Comparison of ENCODE assay signal across 7 mouse cellular contexts in genomic region chr17:12769380-12769921, GRCm38 (mm10). TPM values are rescaled to one million over a fixed set of nuclear protein-coding genes. Genes with fewer than 3 reads are reported as not detected.
DNase-seq lines count a peak whose midpoint lies in the region; ATAC-seq lines count a peak whose summit lies in the region.

Gene Igf2r, minus strand, starts transcription at chr17:12769664.

- WGBS in embryonic facial prominence, embryonic 12.5 days = 17% methylated on average over 63 of the region's 67 CpGs
- WGBS in limb, embryonic 12.5 days = 32% methylated on average over 67 of the region's 67 CpGs
- 2% methylated on average over 66 of the region's 67 CpGs for WGBS in midbrain, embryonic 14.5 days

- no peaks in the 10 kb centered on the region for H3K27me3 ChIP-seq in embryonic facial prominence, embryonic 12.5 days
- no peaks in the 10 kb centered on the region for H3K27me3 ChIP-seq in limb, embryonic 12.5 days
- peaks cover 3% of the 10 kb centered on the region; the same call in 1 of the 2 replicates for H3K27me3 ChIP-seq in midbrain, embryonic 14.5 days (ENCODE audit: control insufficient read depth, insufficient read depth, low read length)

- H3K9me3 ChIP-seq in embryonic facial prominence, embryonic 12.5 days = no peaks in the 10 kb centered on the region; the same call in 1 of the 2 replicates
- peaks cover 13% of the 10 kb centered on the region for H3K9me3 ChIP-seq in limb, embryonic 12.5 days
- no peaks in the 10 kb centered on the region for H3K9me3 ChIP-seq in midbrain, embryonic 14.5 days (ENCODE audit: control insufficient read depth, low read length)

- H3K27ac ChIP-seq in embryonic facial prominence, embryonic 12.5 days = peak within 1 kb of the TSS; percentile 85
- H3K27ac ChIP-seq in limb, embryonic 12.5 days = peak within 1 kb of the TSS; percentile 87
- H3K27ac ChIP-seq in midbrain, embryonic 14.5 days (replicated peaks; ENCODE audit: low read depth, low read length) = peak within 1 kb of the TSS; percentile 80

- peak within 1 kb of the TSS; percentile 59 for H3K4me2 ChIP-seq in embryonic facial prominence, embryonic 12.5 days (replicated peaks)
- H3K4me2 ChIP-seq in limb, embryonic 12.5 days = peak within 1 kb of the TSS; percentile 57
- peak within 1 kb of the TSS; percentile 91 for H3K4me2 ChIP-seq in midbrain, embryonic 14.5 days (ENCODE audit: low read length)

- peaks cover 24% of the 10 kb centered on the region for H3K4me1 ChIP-seq in embryonic facial prominence, embryonic 12.5 days
- H3K4me1 ChIP-seq in limb, embryonic 12.5 days (replicated peaks) = peaks cover 33% of the 10 kb centered on the region
- peaks cover 25% of the 10 kb centered on the region for H3K4me1 ChIP-seq in midbrain, embryonic 14.5 days (ENCODE audit: control insufficient read depth, insufficient read depth, low read length)

- DNase-seq in adrenal gland, postnatal 25 days = peak; percentile 82
- peak; percentile 78 to 80 for DNase-seq in heart, adult 18-20 months
- DNase-seq in kidney, adult 8-10 months = peak; percentile 72 to 75
- DNase-seq in midbrain, embryonic 14.5 days = peak; percentile 95
- peak; percentile 64 to 69 for DNase-seq in spleen, adult 18-20 months

- peak within 1 kb of the TSS; percentile 74 for H3K4me3 ChIP-seq in embryonic facial prominence, embryonic 12.5 days
- peak within 1 kb of the TSS; percentile 78 for H3K4me3 ChIP-seq in limb, embryonic 12.5 days (replicated peaks)
- peak within 1 kb of the TSS; percentile 84 for H3K4me3 ChIP-seq in midbrain, embryonic 14.5 days (replicated peaks; ENCODE audit: low read depth, low read length)

- peak; percentile 55; the same call in 1 of the 2 replicates for ATAC-seq in embryonic facial prominence, embryonic 12.5 days (ENCODE audit: insufficient number of reproducible peaks, insufficient read depth, low FRiP score, low TSS enrichment)
- ATAC-seq in limb, embryonic 12.5 days (ENCODE audit: insufficient number of reproducible peaks, insufficient read depth, low FRiP score, low TSS enrichment, low read depth) = peak; percentile 61; the same call in 1 of the 2 replicates
- ATAC-seq in midbrain, embryonic 14.5 days (ENCODE audit: low FRiP score, low TSS enrichment) = peak; percentile 95

- H3K9ac ChIP-seq in embryonic facial prominence, embryonic 12.5 days = peak within 1 kb of the TSS; percentile 92
- peak within 1 kb of the TSS; percentile 92 for H3K9ac ChIP-seq in limb, embryonic 12.5 days (replicated peaks)
- H3K9ac ChIP-seq in midbrain, embryonic 14.5 days (replicated peaks; ENCODE audit: low read length) = peak within 1 kb of the TSS; percentile 87

- peaks cover 14% of the 10 kb centered on the region for H3K36me3 ChIP-seq in embryonic facial prominence, embryonic 12.5 days
- peaks cover 53% of the 10 kb centered on the region for H3K36me3 ChIP-seq in limb, embryonic 12.5 days
- no peaks in the 10 kb centered on the region for H3K36me3 ChIP-seq in midbrain, embryonic 14.5 days (ENCODE audit: control insufficient read depth, insufficient read depth, low read length)

RNA-seq across cellular contexts. Expression of gene Igf2r, which starts in this region (rescaled TPM):
- total RNA-seq in adrenal gland, postnatal 25 days (2021) = 84.5 and 84.9 TPM in 2 replicates
- 37.1 and 38.1 TPM in 2 replicates for polyA plus RNA-seq in embryonic facial prominence, embryonic 12.5 days (2016; fragmentation: Nextera tagmentation; extraction: Ambion mirVana)
- 100 to 1,000 TPM; 111 to 115 TPM for total RNA-seq in heart, adult 18-20 months (2021)
- polyA plus RNA-seq in limb, embryonic 12.5 days (2016; fragmentation: Nextera tagmentation; extraction: Ambion mirVana) = 43.1 and 48.1 TPM in 2 replicates
- polyA plus RNA-seq in midbrain, embryonic 14.5 days (2014; fragmentation: Nextera tagmentation; extraction: Ambion mirVana) = 9.2 and 13.4 TPM in 2 replicates

Comparison
In these comparisons a context has a peak if more than half of its experiments do, and no peak if none do; other contexts are left out.
1. Peak in every context shown above with its lines: DNase-seq, ATAC-seq, H3K4me3 ChIP-seq and H3K27ac ChIP-seq.